Mouse (Mus musculus): ENCODE results near the gene Mafb. TPM values are rescaled to one million over a fixed set of nuclear protein-coding genes. Genes with fewer than 3 reads are reported as not detected.

The Mafb gene
- polyA plus RNA-seq, 1 experiment from 2014 or later: 4.9 TPM

DNA sequence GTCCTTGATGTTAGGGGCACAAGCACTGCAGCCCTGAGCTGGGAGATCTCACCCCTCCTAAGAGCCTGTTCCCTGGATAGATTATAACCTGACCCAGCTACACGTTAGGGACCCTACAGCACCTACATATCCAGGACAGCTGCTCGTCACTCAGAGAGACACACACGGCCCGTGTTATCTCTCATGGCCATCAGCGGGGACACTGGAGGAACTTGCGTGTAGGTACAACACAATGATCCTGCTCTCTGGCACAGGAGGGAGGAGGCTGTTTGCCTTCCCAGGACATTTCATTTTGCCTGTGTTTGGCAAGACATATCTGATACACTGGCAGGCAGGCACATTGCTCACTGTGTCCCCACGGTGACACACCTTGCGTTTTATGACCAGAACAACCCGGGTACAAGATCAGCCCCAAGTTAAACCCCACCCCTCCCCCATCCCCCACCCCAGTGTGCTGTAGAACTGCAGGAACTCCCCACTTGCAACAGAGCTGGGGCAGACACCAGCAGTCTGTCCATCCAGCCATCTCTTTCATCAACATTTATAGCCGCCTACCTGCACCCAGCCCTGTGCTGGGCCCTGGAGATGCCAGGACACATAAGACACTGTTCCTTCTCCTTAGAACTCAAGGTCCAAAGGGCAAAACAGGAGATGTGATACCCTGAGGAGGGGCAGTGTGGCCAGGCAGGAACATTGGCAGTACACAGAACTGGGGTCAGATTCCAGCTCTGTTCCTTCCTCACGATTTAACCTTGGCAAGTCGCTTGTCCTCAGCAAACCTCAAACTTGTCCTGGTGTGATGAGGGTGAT lies 34.1 kb downstream of the Mafb start:
- no peak overlapping the region for H3K4me2 ChIP-seq (ENCODE audit: low read depth, low read length)
- H3K27me3 ChIP-seq (ENCODE audit: control insufficient read depth, insufficient read depth, low read length): no peaks in the 10 kb centered on the region
- H3K4me3 ChIP-seq (ENCODE audit: low read depth, low read length): no peak overlapping the region
- ATAC-seq (replicated peaks; ENCODE audit: insufficient number of reproducible peaks, low FRiP score, low TSS enrichment, low read depth) (no peak), DNase-seq (ENCODE audit: low spot score) (no peak)
- no peak overlapping the region for H3K27ac ChIP-seq (replicated peaks; ENCODE audit: low read depth, low read length)
- H3K9ac ChIP-seq (replicated peaks; ENCODE audit: low read length): no peak overlapping the region
- WGBS: 90% methylated on average over 12 of the region's 12 CpGs
- H3K4me1 ChIP-seq (ENCODE audit: control insufficient read depth, insufficient read depth, low read length): no peaks in the 10 kb centered on the region
- no peaks in the 10 kb centered on the region for H3K36me3 ChIP-seq (replicated peaks; ENCODE audit: control insufficient read depth, insufficient read depth, low read depth, low read length)
- H3K9me3 ChIP-seq (replicated peaks; ENCODE audit: control insufficient read depth, low read length): no peaks in the 10 kb centered on the region

DNA sequence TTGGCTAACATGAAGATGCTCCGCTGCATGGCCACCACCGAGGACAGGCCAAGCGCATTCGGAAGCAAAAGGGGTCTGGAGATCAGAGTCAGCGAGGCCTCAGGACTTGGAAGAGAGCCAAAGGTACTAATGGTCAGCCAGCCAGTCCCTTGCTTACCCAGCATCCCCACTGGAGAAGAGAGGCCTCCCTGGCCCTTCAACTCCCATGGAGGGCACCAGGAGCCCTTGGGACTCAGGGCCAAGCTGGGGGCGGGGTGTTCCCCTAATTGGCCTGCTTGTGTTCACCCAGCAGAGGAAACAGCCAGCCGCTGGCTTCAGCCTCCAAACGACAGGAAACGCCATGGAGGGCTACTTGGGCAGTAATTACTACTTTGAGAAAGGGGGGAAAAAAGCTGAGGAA lies 38.0 kb downstream of the Mafb start:
- Histone ChIP-seq H3K9me3 (replicated peaks; ENCODE audit: control insufficient read depth, low read length) (no peaks in the 10 kb centered on the region), H3K27me3 (ENCODE audit: control insufficient read depth, insufficient read depth, low read length) (no peaks in the 10 kb centered on the region), H3K4me3 (ENCODE audit: low read depth, low read length) (no peak overlapping the region), H3K4me2 (ENCODE audit: low read depth, low read length) (no peak overlapping the region), H3K27ac (replicated peaks; ENCODE audit: low read depth, low read length) (no peak overlapping the region), H3K4me1 (ENCODE audit: control insufficient read depth, insufficient read depth, low read length) (no peaks in the 10 kb centered on the region), H3K36me3 (replicated peaks; ENCODE audit: control insufficient read depth, insufficient read depth, low read depth, low read length) (no peaks in the 10 kb centered on the region), H3K9ac (replicated peaks; ENCODE audit: low read length) (no peak overlapping the region)
- DNase-seq (ENCODE audit: low spot score) (no peak), ATAC-seq (replicated peaks; ENCODE audit: insufficient number of reproducible peaks, low FRiP score, low TSS enrichment, low read depth) (no peak)
- WGBS: 52% methylated on average over 9 of the region's 9 CpGs

DNA sequence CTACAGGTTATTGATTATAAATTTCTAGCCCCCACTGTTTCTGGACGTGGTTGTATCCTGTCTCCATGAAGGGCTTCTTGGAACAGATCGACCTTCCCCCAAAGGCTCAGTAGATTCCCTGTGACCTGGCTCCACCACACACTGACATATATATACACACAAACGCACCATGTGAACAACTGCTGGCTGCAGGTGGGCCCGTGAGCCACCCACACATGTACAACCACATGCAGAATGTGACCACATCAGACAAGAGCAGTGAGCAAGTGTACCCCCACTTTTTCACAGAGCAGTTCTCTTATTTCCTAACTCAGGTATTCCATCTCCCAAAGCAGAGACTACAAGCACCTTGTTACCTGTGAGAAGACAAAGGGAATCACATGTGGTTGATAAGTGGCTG lies 39.1 kb downstream of the Mafb start:
- WGBS: 75% methylated on average over 4 of the region's 4 CpGs
- Histone ChIP-seq H3K9ac (replicated peaks; ENCODE audit: low read length) (no peak overlapping the region), H3K9me3 (replicated peaks; ENCODE audit: control insufficient read depth, low read length) (no peaks in the 10 kb centered on the region), H3K4me2 (ENCODE audit: low read depth, low read length) (no peak overlapping the region), H3K27me3 (ENCODE audit: control insufficient read depth, insufficient read depth, low read length) (no peaks in the 10 kb centered on the region), H3K27ac (replicated peaks; ENCODE audit: low read depth, low read length) (no peak overlapping the region), H3K36me3 (replicated peaks; ENCODE audit: control insufficient read depth, insufficient read depth, low read depth, low read length) (no peaks in the 10 kb centered on the region), H3K4me3 (ENCODE audit: low read depth, low read length) (no peak overlapping the region), H3K4me1 (ENCODE audit: control insufficient read depth, insufficient read depth, low read length) (no peaks in the 10 kb centered on the region)
- ATAC-seq (replicated peaks; ENCODE audit: insufficient number of reproducible peaks, low FRiP score, low TSS enrichment, low read depth) (no peak), DNase-seq (ENCODE audit: low spot score) (no peak)

DNA sequence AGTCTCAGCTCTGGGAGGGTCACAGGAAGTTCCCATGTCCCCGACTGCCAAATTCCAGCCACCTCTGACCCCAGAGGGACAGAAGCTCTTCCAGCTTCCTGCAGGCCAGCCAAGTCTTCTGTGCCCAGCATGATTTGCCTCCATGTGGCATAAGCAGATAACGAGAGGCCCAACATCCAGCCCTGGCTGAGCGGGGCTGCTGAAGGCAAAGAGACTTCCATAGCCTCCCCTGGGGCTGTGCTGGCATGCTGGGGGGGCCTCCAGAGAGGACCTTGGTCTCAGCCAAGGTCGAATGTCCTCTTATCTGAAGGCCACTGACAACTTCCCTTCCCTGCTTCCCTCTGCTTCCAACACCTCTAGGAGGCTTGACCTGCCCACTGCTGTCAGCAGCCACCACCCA lies 39.7 kb downstream of the Mafb start:
- 28% methylated on average over 4 of the region's 4 CpGs for WGBS
- H3K9me3 ChIP-seq (replicated peaks; ENCODE audit: control insufficient read depth, low read length): no peaks in the 10 kb centered on the region
- no peak for ATAC-seq (replicated peaks; ENCODE audit: insufficient number of reproducible peaks, low FRiP score, low TSS enrichment, low read depth)
- no peaks in the 10 kb centered on the region for H3K27me3 ChIP-seq (ENCODE audit: control insufficient read depth, insufficient read depth, low read length)
- no peak for DNase-seq (ENCODE audit: low spot score)
- no peak overlapping the region for H3K27ac ChIP-seq (replicated peaks; ENCODE audit: low read depth, low read length)
- H3K4me2 ChIP-seq (ENCODE audit: low read depth, low read length): no peak overlapping the region
- no peaks in the 10 kb centered on the region for H3K36me3 ChIP-seq (replicated peaks; ENCODE audit: control insufficient read depth, insufficient read depth, low read depth, low read length)
- H3K4me1 ChIP-seq (ENCODE audit: control insufficient read depth, insufficient read depth, low read length): no peaks in the 10 kb centered on the region
- H3K9ac ChIP-seq (replicated peaks; ENCODE audit: low read length): no peak overlapping the region
- no peak overlapping the region for H3K4me3 ChIP-seq (ENCODE audit: low read depth, low read length)

GRCm38 (mm10) chr2:160325105-160325644 lies 41.7 kb downstream of the Mafb start:
- H3K36me3 ChIP-seq (replicated peaks; ENCODE audit: control insufficient read depth, insufficient read depth, low read depth, low read length): no peaks in the 10 kb centered on the region
- H3K27me3 ChIP-seq (ENCODE audit: control insufficient read depth, insufficient read depth, low read length): no peaks in the 10 kb centered on the region
- DNase-seq (ENCODE audit: low spot score) (no peak), ATAC-seq (replicated peaks; ENCODE audit: insufficient number of reproducible peaks, low FRiP score, low TSS enrichment, low read depth) (no peak)
- no peak overlapping the region for H3K9ac ChIP-seq (replicated peaks; ENCODE audit: low read length)
- H3K9me3 ChIP-seq (replicated peaks; ENCODE audit: control insufficient read depth, low read length): no peaks in the 10 kb centered on the region
- no peaks in the 10 kb centered on the region for H3K4me1 ChIP-seq (ENCODE audit: control insufficient read depth, insufficient read depth, low read length)
- H3K4me3 ChIP-seq (ENCODE audit: low read depth, low read length): no peak overlapping the region
- 78% methylated on average over 6 of the region's 6 CpGs for WGBS
- H3K4me2 ChIP-seq (ENCODE audit: low read depth, low read length): no peak overlapping the region
- no peak overlapping the region for H3K27ac ChIP-seq (replicated peaks; ENCODE audit: low read depth, low read length)

- 57% methylated on average over 4 of the region's 4 CpGs for whole genome bisulfite sequencing
Measured at GRCm38 (mm10) chr2:160321829-160322228, 45.0 kb downstream of the Mafb start.

GRCm38 (mm10) chr2:160318255-160318654 lies 48.6 kb downstream of the Mafb start:
- Histone ChIP-seq H3K4me3 (ENCODE audit: low read depth, low read length) (no peak overlapping the region), H3K9ac (replicated peaks; ENCODE audit: low read length) (no peak overlapping the region), H3K4me2 (ENCODE audit: low read depth, low read length) (no peak overlapping the region), H3K27me3 (ENCODE audit: control insufficient read depth, insufficient read depth, low read length) (no peaks in the 10 kb centered on the region), H3K36me3 (replicated peaks; ENCODE audit: control insufficient read depth, insufficient read depth, low read depth, low read length) (no peaks in the 10 kb centered on the region), H3K27ac (replicated peaks; ENCODE audit: low read depth, low read length) (no peak overlapping the region), H3K4me1 (ENCODE audit: control insufficient read depth, insufficient read depth, low read length) (0 out of 2 replicates have a peak, but pooled peaks cover 3% of the 10 kb centered on the region), H3K9me3 (replicated peaks; ENCODE audit: control insufficient read depth, low read length) (no peaks in the 10 kb centered on the region)
- 79% methylated on average over 4 of the region's 4 CpGs for whole genome bisulfite sequencing
- ATAC-seq (replicated peaks; ENCODE audit: insufficient number of reproducible peaks, low FRiP score, low TSS enrichment, low read depth) (no peak), DNase-seq (ENCODE audit: low spot score) (no peak)

More at GRCm38 (mm10) chr2:160321829-160322228, 45.0 kb downstream of the Mafb start:
- Histone ChIP-seq H3K9me3 (replicated peaks; ENCODE audit: control insufficient read depth, low read length) (no peaks in the 10 kb centered on the region), H3K27me3 (ENCODE audit: control insufficient read depth, insufficient read depth, low read length) (no peaks in the 10 kb centered on the region), H3K27ac (replicated peaks; ENCODE audit: low read depth, low read length) (no peak overlapping the region), H3K9ac (replicated peaks; ENCODE audit: low read length) (no peak overlapping the region), H3K4me3 (ENCODE audit: low read depth, low read length) (no peak overlapping the region), H3K4me2 (ENCODE audit: low read depth, low read length) (no peak overlapping the region), H3K36me3 (replicated peaks; ENCODE audit: control insufficient read depth, insufficient read depth, low read depth, low read length) (no peaks in the 10 kb centered on the region), H3K4me1 (ENCODE audit: control insufficient read depth, insufficient read depth, low read length) (no peaks in the 10 kb centered on the region)
- ATAC-seq (replicated peaks; ENCODE audit: insufficient number of reproducible peaks, low FRiP score, low TSS enrichment, low read depth): no peak
- no peak for DNase-seq (ENCODE audit: low spot score)

Measured in embryonic facial prominence, embryonic 11.5 days (tissue).